Mouse (Mus musculus) ES-Bruce4 (cell line): ENCODE results near the gene Ntn4. TPM values are rescaled to one million over a fixed set of nuclear protein-coding genes. Genes with fewer than 3 reads are reported as not detected.

Experiments used
- H3K27ac ChIP-seq: 2 replicates; pipeline ENCODE4 v1.5.1; 2012; ENCODE audit warnings: low read length, inconsistent platforms; ENCODE audit not compliant: insufficient read depth
- H3K27me3 ChIP-seq: 2 replicates; pipeline ENCODE4 v1.6.1; 2012; ENCODE audit warnings: mild to moderate bottlenecking, low read length, inconsistent platforms; ENCODE audit not compliant: control insufficient read depth, poor library complexity, insufficient read depth, severe bottlenecking
- H3K36me3 ChIP-seq: 2 replicates; pipeline ENCODE4 v1.6.1; 2012; ENCODE audit warnings: inconsistent platforms, mild to moderate bottlenecking, low read length, moderate library complexity; ENCODE audit not compliant: control insufficient read depth, poor library complexity, insufficient read depth, severe bottlenecking
- H3K4me1 ChIP-seq: one replicate; pipeline ENCODE4 v1.8.1; 2011; ENCODE audit warnings: low read length; ENCODE audit not compliant: control insufficient read depth, insufficient read depth
- H3K4me3 ChIP-seq: 2 replicates; pipeline ENCODE4 v1.5.1; 2011; ENCODE audit warnings: low read depth, mild to moderate bottlenecking, low read length
- H3K9ac ChIP-seq: 2 replicates; pipeline ENCODE4 v1.6.1; 2012; ENCODE audit warnings: low read depth, mild to moderate bottlenecking, inconsistent platforms; ENCODE audit not compliant: poor library complexity, severe bottlenecking
- H3K9me3 ChIP-seq: replicated peaks from 2 replicates; pipeline ENCODE4 v1.6.1; 2012; ENCODE audit warnings: mild to moderate bottlenecking, low read length, inconsistent platforms; ENCODE audit not compliant: control insufficient read depth, poor library complexity, insufficient read depth, severe bottlenecking
- CTCF ChIP-seq: IDR thresholded peaks from one replicate; pipeline ENCODE4 v1.8.1; 2011; ENCODE audit warnings: low read depth, low read length
- EP300 ChIP-seq: IDR thresholded peaks from 2 replicates; pipeline ENCODE4 v1.6.1; 2011; ENCODE audit warnings: low read depth, low read length; ENCODE audit not compliant: insufficient read depth
- POLR2A ChIP-seq: IDR thresholded peaks from one replicate; pipeline ENCODE4 v1.8.1; 2011; ENCODE audit warnings: low read length; ENCODE audit not compliant: insufficient read depth
- polyA plus RNA-seq: library from polyadenylated mRNA; stranded (reverse); fragments of >200 nt; gene quantifications from 2 replicates; pipeline ENCODE4 v1.2.4, GENCODE M21; 2011; ENCODE audit warnings: low read depth; ENCODE audit not compliant: missing spikeins, insufficient read depth, insufficient read length

Gene Ntn4
- polyA plus RNA-seq, 1 experiment: 2.2 TPM

DNA sequence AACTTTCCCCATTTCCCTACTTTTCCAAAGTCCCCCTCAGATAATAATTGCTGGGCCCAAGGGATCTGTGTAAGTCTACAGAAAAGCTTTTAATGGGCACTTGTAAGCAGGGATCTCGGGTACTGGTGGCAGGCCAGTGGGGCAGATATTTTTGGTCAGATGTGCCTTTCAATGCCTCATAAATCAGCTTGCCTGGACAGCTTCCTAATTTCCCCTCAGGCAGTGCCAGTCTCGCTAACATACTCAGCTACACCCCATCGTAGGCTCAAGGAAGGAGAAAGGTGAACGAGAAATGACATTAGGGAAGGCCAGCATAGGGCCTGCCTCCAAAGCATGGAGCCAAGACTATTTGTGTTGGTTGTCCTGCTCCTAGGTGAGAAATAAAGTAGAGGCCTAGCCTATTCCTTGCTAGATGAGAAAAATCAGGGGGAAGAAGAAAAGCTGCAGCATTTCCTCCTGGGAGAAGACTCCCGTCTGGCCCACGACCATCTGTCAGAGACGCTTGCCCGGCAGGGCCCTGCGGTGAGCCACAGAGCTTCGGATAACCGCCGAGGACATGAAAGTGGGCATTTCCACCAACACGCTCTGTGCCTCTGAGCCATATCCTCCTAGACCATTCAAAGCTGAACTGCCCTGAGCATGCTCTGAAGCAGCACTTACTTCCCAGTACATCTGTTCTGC lies 113.4 kb downstream of the Ntn4 start:
- H3K36me3 ChIP-seq: no peaks in the 10 kb centered on the region
- no peaks in the 10 kb centered on the region for H3K27me3 ChIP-seq
- H3K4me1 ChIP-seq: no peaks in the 10 kb centered on the region
- H3K9me3 ChIP-seq: no peaks in the 10 kb centered on the region
- no peak overlapping the region for H3K9ac ChIP-seq
- TF ChIP-seq POLR2A: no peak
- TF ChIP-seq CTCF: no peak
- no peak for TF ChIP-seq EP300
- H3K4me3 ChIP-seq: no peak overlapping the region
- no peak overlapping the region for H3K27ac ChIP-seq

- no peak for TF ChIP-seq CTCF
Measured at GRCm38 (mm10) chr10:93756211-93756610, 115.7 kb downstream of the Ntn4 start.

GRCm38 (mm10) chr10:93759644-93760043 lies 119.2 kb downstream of the Ntn4 start:
- no peak for TF ChIP-seq POLR2A
- no peak for TF ChIP-seq CTCF
- TF ChIP-seq EP300: no peak
- no peaks in the 10 kb centered on the region for H3K9me3 ChIP-seq

More at GRCm38 (mm10) chr10:93756211-93756610, 115.7 kb downstream of the Ntn4 start:
- H3K9me3 ChIP-seq: no peaks in the 10 kb centered on the region
- no peaks in the 10 kb centered on the region for H3K36me3 ChIP-seq
- H3K9ac ChIP-seq: no peak overlapping the region
- H3K27me3 ChIP-seq: no peaks in the 10 kb centered on the region
- no peak overlapping the region for H3K4me3 ChIP-seq
- no peak overlapping the region for H3K27ac ChIP-seq
- no peaks in the 10 kb centered on the region for H3K4me1 ChIP-seq

DNA sequence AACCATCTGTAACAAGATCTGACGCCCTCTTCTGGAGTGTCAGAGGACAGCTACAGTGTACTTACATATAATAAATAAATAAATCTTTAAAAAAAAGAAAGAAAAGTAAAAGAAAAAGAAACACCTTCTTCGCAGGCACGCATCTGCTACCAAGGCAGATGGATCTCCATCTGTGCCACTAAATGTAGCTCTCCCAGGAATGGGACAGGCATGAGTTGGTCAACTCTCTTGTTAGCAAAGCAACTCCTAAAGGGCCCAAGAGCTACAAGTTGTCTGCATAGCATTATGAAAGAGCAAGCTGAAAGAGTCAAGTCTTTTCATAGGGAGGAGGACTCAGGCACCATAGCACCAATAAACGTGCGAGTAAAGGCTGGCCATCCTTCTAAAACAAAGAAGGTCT lies 119.9 kb downstream of the Ntn4 start:
- no peak overlapping the region for H3K4me3 ChIP-seq
- TF ChIP-seq EP300 (no peak), POLR2A (no peak), CTCF (no peak)
- no peaks in the 10 kb centered on the region for H3K4me1 ChIP-seq
- no peaks in the 10 kb centered on the region for H3K9me3 ChIP-seq
- no peaks in the 10 kb centered on the region for H3K36me3 ChIP-seq
- H3K9ac ChIP-seq: no peak overlapping the region
- H3K27ac ChIP-seq: no peak overlapping the region
- no peaks in the 10 kb centered on the region for H3K27me3 ChIP-seq

More at GRCm38 (mm10) chr10:93759644-93760043, 119.2 kb downstream of the Ntn4 start:
- Histone ChIP-seq H3K4me1 (no peaks in the 10 kb centered on the region), H3K9ac (no peak overlapping the region), H3K27me3 (no peaks in the 10 kb centered on the region), H3K4me3 (no peak overlapping the region), H3K36me3 (no peaks in the 10 kb centered on the region), H3K27ac (no peak overlapping the region)

DNA sequence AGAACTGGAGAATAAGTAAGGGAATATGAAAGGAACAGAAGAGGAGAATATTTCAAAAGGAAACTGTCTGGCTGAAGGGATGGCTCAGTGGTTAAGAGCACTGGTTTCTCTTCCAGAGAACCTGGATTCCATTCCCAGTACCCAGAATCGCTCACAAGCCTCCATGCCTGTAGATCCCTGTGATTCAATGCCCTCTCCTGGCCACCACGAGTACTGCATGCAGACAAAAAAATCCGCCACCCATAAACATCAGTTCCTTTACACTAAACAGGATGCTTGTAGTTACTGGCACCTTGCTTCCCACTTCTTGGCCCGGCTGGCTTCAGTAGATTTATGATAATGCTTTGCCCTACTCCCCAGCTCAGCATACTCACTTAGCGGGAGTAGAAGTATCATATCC lies 122.6 kb downstream of the Ntn4 start:
- Histone ChIP-seq H3K27me3 (no peaks in the 10 kb centered on the region), H3K9me3 (no peaks in the 10 kb centered on the region), H3K27ac (no peak overlapping the region), H3K36me3 (no peaks in the 10 kb centered on the region), H3K9ac (no peak overlapping the region), H3K4me1 (no peaks in the 10 kb centered on the region), H3K4me3 (no peak overlapping the region)
- TF ChIP-seq EP300 (no peak), CTCF (peak; percentile 82), POLR2A (no peak)

DNA sequence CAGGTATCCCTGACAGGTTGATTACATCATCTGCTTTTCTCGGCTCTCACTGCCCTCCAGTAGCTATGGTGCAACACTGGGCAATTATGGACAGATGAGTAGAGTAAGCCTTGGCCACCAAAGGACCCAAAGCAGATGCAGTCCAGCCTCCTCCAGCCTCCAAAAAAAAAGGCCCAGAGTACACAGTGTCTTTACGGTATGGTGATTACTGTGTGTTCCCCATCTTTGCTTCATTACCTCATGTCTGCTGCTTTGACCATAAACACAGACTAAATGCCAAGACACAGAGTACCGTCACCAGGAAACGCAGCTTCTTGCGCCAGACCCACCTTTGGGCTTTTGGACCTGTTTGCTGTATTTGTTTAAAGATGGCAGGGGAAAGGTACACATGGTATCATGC lies 125.7 kb downstream of the Ntn4 start:
- Histone ChIP-seq H3K4me1 (no peaks in the 10 kb centered on the region), H3K4me3 (no peak overlapping the region), H3K36me3 (no peaks in the 10 kb centered on the region), H3K9ac (no peak overlapping the region), H3K9me3 (no peaks in the 10 kb centered on the region), H3K27me3 (no peaks in the 10 kb centered on the region), H3K27ac (no peak overlapping the region)
- TF ChIP-seq CTCF: no peak
- no peak for TF ChIP-seq EP300
- no peak for TF ChIP-seq POLR2A
